Mouse (Mus musculus) lung, embryonic 15.5 days (tissue): ENCODE results near the gene Tmprss15. TPM values are rescaled to one million over a fixed set of nuclear protein-coding genes. Genes with fewer than 3 reads are reported as not detected.

ENCODE experiments used
- ATAC-seq: fragments of 200-750 bp; cut with Nextera tagmentation; 2 replicates; pipeline ENCODE4 v1.8.0; 2017; ENCODE audit warnings: moderate number of reproducible peaks, borderline replicate concordance; ENCODE audit not compliant: low FRiP score, low TSS enrichment; ENCODE audit errors: extremely low read depth
- H3K27ac ChIP-seq: fragments of 300-500 bp; sonication (generic); 2 replicates; pipeline ENCODE4 v1.5.1; 2015; ENCODE audit warnings: moderate library complexity, mild to moderate bottlenecking, inconsistent platforms
- H3K27me3 ChIP-seq: fragments of 300-500 bp; sonication (generic); 2 replicates; pipeline ENCODE4 v1.6.1; 2015; ENCODE audit warnings: inconsistent platforms
- H3K36me3 ChIP-seq: fragments of 300-500 bp; sonication (generic); 2 replicates; pipeline ENCODE4 v1.6.1; 2015; ENCODE audit warnings: inconsistent platforms
- H3K4me1 ChIP-seq: fragments of 300-500 bp; sonication (generic); 2 replicates; pipeline ENCODE4 v1.6.1; 2015; ENCODE audit warnings: inconsistent platforms
- H3K4me2 ChIP-seq: fragments of 300-500 bp; sonication (generic); 2 replicates; pipeline ENCODE4 v1.6.1; 2015; ENCODE audit warnings: inconsistent platforms, mild to moderate bottlenecking, moderate library complexity
- H3K4me3 ChIP-seq: fragments of 300-500 bp; sonication (generic); 2 replicates; pipeline ENCODE4 v1.5.1; 2015; ENCODE audit warnings: mild to moderate bottlenecking, inconsistent platforms
- H3K9ac ChIP-seq: fragments of 300-500 bp; sonication (generic); 2 replicates; pipeline ENCODE4 v1.6.1; 2015; ENCODE audit warnings: inconsistent platforms
- H3K9me3 ChIP-seq: fragments of 300-500 bp; sonication (generic); 2 replicates; pipeline ENCODE4 v1.6.1; 2016; ENCODE audit warnings: inconsistent platforms
- WGBS: fragments of 180-500 bp; shearing (Covaris S2); methylation state at CpG from one replicate; pipeline ENCODE4 v1.1.7; 2015; 5-methylcytosine and 5-hydroxymethylcytosine counted together
- polyA plus RNA-seq: library from polyadenylated mRNA; unstranded; fragments of >200 nt; fragmentation: Nextera tagmentation; extraction: Ambion mirVana; gene quantifications from 2 replicates; pipeline ENCODE4 v1.2.1, GENCODE M21; 2015

Tmprss15 gene
- polyA plus RNA-seq, 1 experiment from 2014 or later, result not detected

DNA sequence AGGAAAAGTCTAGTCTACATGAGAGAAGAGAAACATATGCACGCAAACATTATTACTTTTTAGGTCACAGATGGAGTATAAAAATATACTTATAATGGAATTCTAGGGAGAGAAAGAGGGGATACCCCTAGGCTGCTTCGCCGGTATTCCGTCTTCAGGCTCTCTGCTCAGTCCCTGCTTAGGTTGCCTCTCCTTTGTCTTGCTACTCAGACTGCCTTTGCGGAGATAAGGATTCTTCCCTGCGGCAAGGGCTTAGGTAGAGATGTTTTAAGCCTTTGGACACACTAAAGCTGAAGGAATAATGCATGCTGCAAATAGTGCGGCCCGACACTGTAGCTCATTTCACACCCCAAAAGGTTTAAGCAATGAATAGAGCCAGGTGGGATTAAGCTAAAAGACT lies 114.5 kb downstream of the Tmprss15 start:
- WGBS, result 66% methylated on average over 8 of the region's 8 CpGs
- H3K36me3 ChIP-seq, result no peaks in the 10 kb centered on the region
- H3K4me3 ChIP-seq, result no peak overlapping the region
- ATAC-seq, result no peak
- H3K27ac ChIP-seq, result no peak overlapping the region
- H3K9ac ChIP-seq, result no peak overlapping the region
- H3K4me1 ChIP-seq, result no peaks in the 10 kb centered on the region
- no peaks in the 10 kb centered on the region for H3K27me3 ChIP-seq
- H3K9me3 ChIP-seq, result no peaks in the 10 kb centered on the region
- no peak overlapping the region for H3K4me2 ChIP-seq

DNA sequence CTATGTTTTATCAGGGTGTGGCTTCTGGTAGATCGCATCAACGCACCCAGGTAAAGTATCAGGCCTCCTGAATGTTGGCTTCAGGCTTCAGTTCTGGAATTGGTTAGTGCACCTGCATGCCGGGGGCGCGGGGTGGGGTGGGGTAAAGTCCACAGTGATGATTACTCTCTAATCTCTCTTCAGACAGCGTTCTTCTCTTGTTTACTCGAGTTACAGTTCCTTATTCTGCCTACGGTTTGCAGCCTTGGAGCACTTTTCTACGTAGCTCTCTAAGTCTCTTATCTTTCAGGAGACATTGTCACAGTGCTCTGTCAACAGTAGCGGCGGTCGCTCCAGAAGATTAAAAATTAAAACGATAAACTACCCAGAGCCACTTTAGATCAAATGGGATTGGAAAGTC lies 116.8 kb downstream of the Tmprss15 start:
- no peaks in the 10 kb centered on the region for H3K4me1 ChIP-seq
- no peaks in the 10 kb centered on the region for H3K9me3 ChIP-seq
- no peaks in the 10 kb centered on the region for H3K27me3 ChIP-seq
- H3K36me3 ChIP-seq, result no peaks in the 10 kb centered on the region
- H3K4me2 ChIP-seq, result no peak overlapping the region
- H3K4me3 ChIP-seq, result no peak overlapping the region
- 64% methylated on average over 13 of the region's 13 CpGs for WGBS
- no peak for ATAC-seq
- no peak overlapping the region for H3K27ac ChIP-seq
- H3K9ac ChIP-seq, result no peak overlapping the region

- H3K27me3 ChIP-seq, result no peaks in the 10 kb centered on the region
- H3K4me1 ChIP-seq, result no peaks in the 10 kb centered on the region
- no peak overlapping the region for H3K27ac ChIP-seq
- no peak overlapping the region for H3K4me3 ChIP-seq
- 25% methylated on average over 13 of the region's 13 CpGs for WGBS
- H3K9ac ChIP-seq, result no peak overlapping the region
- no peak overlapping the region for H3K4me2 ChIP-seq
- H3K36me3 ChIP-seq, result no peaks in the 10 kb centered on the region
- ATAC-seq, result no peak
- no peaks in the 10 kb centered on the region for H3K9me3 ChIP-seq
Observed at GRCm38 (mm10) chr16:78969091-78969731, 121.7 kb downstream of the Tmprss15 start.

DNA sequence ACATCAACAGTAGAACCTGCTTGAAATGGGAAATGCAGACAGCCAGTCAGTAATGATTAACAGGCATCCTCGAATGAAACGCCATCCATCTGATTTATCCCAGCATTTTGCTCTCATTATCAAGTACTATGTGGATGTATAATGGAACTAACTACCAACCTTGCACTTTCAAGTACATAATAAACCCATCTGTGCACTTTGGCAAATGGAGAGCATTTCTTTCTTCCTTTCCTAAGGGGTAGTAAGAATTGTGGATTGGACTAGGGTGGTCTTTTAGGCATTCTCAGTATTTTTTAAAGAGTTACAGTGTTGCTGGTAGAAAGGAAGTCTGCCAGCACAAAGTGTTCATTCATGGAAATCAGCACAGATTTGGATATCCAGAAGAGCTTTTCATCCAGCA lies 133.5 kb downstream of the Tmprss15 start:
- Histone ChIP-seq H3K27ac (no peak overlapping the region), H3K4me2 (no peak overlapping the region), H3K4me3 (no peak overlapping the region), H3K4me1 (no peaks in the 10 kb centered on the region), H3K27me3 (no peaks in the 10 kb centered on the region), H3K36me3 (no peaks in the 10 kb centered on the region), H3K9me3 (no peaks in the 10 kb centered on the region), H3K9ac (no peak overlapping the region)
- ATAC-seq, result no peak
- WGBS, result 60% methylated on average over 2 of the region's 2 CpGs

DNA sequence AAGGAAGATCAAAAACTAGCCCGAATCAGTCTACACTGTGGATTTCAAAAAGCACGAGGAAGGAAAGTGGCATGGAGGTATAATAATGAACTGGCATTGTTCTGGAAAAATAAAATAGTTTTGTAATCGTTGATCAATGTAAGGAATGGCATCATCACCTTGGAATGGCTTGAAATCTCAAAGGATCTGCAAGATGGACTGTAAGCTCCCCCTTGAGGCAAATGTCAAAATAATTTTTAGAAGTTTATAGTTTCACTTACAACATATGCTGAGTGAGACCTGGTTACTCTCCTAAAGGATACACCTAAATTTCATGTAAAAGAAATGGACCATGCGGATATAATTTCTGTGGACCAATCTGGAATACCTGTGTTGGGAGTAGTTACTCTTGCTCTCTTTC lies 140.5 kb downstream of the Tmprss15 start:
- H3K27me3 ChIP-seq, result no peaks in the 10 kb centered on the region
- no peak for ATAC-seq
- H3K27ac ChIP-seq, result no peak overlapping the region
- no peaks in the 10 kb centered on the region for H3K4me1 ChIP-seq
- no peaks in the 10 kb centered on the region for H3K36me3 ChIP-seq
- H3K9ac ChIP-seq, result no peak overlapping the region
- WGBS, result 71% methylated on average over 4 of the region's 4 CpGs
- H3K4me2 ChIP-seq, result no peak overlapping the region
- H3K9me3 ChIP-seq, result no peaks in the 10 kb centered on the region
- no peak overlapping the region for H3K4me3 ChIP-seq

DNA sequence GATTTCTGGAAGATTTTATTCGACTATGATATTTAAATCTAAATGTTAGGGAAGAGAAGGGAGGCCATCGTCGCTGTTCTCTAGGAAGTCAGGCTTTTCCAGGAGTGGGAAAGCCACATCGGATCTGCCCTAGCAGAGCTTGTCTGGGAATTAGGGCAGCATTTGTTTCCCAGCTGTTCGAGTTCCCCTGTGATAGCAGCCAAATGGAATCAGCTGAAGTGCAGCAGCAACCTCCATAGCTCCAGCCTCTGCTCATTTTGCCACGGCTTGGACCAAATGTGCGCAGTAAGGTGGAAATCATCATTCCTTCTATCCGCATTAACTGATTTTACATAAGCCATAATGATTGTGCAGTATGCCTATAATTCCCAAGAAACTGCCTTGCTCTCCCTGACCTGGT lies 153.1 kb downstream of the Tmprss15 start:
- Histone ChIP-seq H3K27ac (no peak overlapping the region), H3K36me3 (no peaks in the 10 kb centered on the region), H3K4me2 (no peak overlapping the region), H3K4me3 (no peak overlapping the region), H3K9ac (no peak overlapping the region), H3K4me1 (no peaks in the 10 kb centered on the region), H3K27me3 (no peaks in the 10 kb centered on the region), H3K9me3 (no peaks in the 10 kb centered on the region)
- no peak for ATAC-seq
- 71% methylated on average over 8 of the region's 8 CpGs for WGBS

DNA sequence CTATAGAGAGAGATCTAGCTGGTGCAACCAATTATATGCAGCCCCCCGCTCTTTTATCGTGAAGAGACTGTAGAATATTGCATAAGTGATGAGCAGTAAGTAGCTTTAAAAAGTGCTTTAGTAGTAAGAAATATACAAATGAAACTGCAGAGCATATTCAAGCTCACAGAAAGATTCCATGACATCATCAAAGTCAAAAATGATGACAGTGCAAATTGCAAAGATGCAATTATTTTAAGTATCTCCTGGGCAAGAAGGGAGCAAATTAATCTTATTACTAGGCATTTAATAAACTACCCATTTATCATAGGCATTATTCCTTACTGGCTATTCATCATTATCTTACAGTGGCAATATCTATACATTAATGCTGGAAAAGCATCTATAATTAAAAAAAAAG lies 156.6 kb downstream of the Tmprss15 start:
- Histone ChIP-seq H3K27me3 (peaks cover 4% of the 10 kb centered on the region), H3K4me2 (no peak overlapping the region), H3K27ac (no peak overlapping the region), H3K9ac (no peak overlapping the region), H3K4me3 (no peak overlapping the region), H3K4me1 (peaks cover 16% of the 10 kb centered on the region), H3K36me3 (no peaks in the 10 kb centered on the region), H3K9me3 (no peaks in the 10 kb centered on the region)
- no peak for ATAC-seq
- WGBS, result 90% methylated on average over 2 of the region's 2 CpGs

GRCm38 (mm10) chr16:78931287-78932025 lies 159.4 kb downstream of the Tmprss15 start:
- 0 out of 2 replicates have a peak overlapping the region, but pooled peaks have one; percentile 1 for H3K9ac ChIP-seq
- H3K4me3 ChIP-seq, result peak overlapping the region; percentile 29
- no peak overlapping the region for H3K27ac ChIP-seq
- H3K4me1 ChIP-seq, result peaks cover 16% of the 10 kb centered on the region
- peak overlapping the region; percentile 83 for H3K4me2 ChIP-seq
- 12% methylated on average over 16 of the region's 16 CpGs for WGBS
- no peak; the same call in 1 of the 2 replicates for ATAC-seq
- peaks cover 4% of the 10 kb centered on the region for H3K27me3 ChIP-seq
- H3K9me3 ChIP-seq, result no peaks in the 10 kb centered on the region
- H3K36me3 ChIP-seq, result no peaks in the 10 kb centered on the region

GRCm38 (mm10) chr16:78930382-78931286 lies 160.3 kb downstream of the Tmprss15 start, which contains the start of gene Chodl:
Gene Chodl, plus strand, starts transcription at chr16:78930948.
- Histone ChIP-seq H3K27me3 (peaks cover 4% of the 10 kb centered on the region), H3K27ac (no peak within 1 kb of the TSS), H3K9me3 (no peaks in the 10 kb centered on the region), H3K4me3 (peak within 1 kb of the TSS; percentile 29), H3K4me2 (peak within 1 kb of the TSS; percentile 83), H3K36me3 (no peaks in the 10 kb centered on the region), H3K9ac (0 out of 2 replicates have a peak within 1 kb of the TSS, but pooled peaks have one; percentile 1), H3K4me1 (peaks cover 16% of the 10 kb centered on the region)
- peak; percentile 84 for ATAC-seq
- 11% methylated on average over 19 of the region's 19 CpGs for WGBS

- H3K36me3 ChIP-seq, result no peaks in the 10 kb centered on the region
- no peaks in the 10 kb centered on the region for H3K4me1 ChIP-seq
- no peak for ATAC-seq
- H3K4me3 ChIP-seq, result no peak overlapping the region
- H3K4me2 ChIP-seq, result no peak overlapping the region
- H3K9me3 ChIP-seq, result no peaks in the 10 kb centered on the region
- no peak overlapping the region for H3K27ac ChIP-seq
- no peak overlapping the region for H3K9ac ChIP-seq
- no peaks in the 10 kb centered on the region for H3K27me3 ChIP-seq
- WGBS, result 68% methylated on average over 5 of the region's 5 CpGs
Observed at GRCm38 (mm10) chr16:78922644-78923043, 168.3 kb downstream of the Tmprss15 start.
